Mouse (Mus musculus): ENCODE measurements around the gene Klf12. TPM values are rescaled to one million over a fixed set of nuclear protein-coding genes. Genes with fewer than 3 reads are reported as not detected.

Gene Klf12
- total RNA-seq, 2 experiments from 2014 or later: 19.5 to 19.8 TPM

DNA sequence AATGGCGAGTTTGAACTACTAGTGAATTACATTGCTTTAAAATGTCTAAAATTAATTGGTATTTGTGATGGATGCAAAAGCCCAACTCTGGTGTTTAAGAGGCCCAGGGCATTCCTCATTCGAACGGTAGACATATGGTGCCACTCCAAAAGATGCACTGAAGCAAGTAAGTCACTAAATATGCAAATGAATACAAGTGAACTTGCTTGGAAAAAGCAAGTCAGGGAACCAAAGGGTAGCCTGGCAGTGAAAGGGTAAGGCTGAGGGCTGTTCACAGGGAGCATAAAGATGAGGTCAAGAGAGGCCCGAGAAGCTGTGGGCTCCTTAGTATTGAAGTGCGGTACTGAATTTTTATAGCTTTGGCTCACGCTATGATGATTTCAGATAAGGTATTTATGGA is 242.7 kb downstream of the Klf12 start:
- DNase-seq: no peak

DNA sequence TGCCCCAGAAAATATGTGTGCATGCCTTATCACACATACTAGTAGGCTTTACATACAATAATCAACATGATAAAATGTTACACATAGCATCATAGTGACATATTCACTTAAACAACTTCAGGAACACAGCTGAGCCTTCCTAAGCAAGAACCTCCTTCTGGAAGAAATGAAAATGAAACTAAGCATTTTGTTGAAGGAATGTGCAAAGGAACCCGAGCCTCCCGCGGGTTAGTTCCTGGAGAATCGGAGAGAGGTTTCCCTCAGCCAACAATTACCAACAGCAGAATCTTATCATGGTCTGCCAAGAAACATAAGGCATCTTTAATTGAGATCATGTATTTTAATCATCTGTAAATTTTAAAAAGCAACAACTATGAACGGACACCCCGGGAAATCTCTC is 257.8 kb downstream of the Klf12 start:
- no peak for DNase-seq

DNA sequence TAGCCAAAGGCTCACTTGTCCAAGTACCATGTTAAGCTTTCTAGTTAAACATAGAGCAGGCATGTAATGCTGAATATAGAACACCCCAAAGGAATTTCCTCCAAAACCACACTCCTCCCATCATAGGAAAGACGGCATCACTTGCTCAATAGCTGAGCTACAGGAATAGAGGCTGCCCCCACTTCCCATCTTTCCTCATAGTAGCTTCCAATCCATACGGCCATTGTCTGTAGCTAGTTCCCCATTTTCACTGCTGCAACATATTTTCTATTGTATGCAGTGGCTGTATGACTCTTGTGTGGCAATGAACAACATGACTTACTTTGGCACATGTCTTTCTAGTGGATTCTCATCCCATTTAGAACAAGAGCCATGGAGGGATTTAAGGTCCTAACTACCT is 267.3 kb downstream of the Klf12 start:
- DNase-seq: no peak

DNA sequence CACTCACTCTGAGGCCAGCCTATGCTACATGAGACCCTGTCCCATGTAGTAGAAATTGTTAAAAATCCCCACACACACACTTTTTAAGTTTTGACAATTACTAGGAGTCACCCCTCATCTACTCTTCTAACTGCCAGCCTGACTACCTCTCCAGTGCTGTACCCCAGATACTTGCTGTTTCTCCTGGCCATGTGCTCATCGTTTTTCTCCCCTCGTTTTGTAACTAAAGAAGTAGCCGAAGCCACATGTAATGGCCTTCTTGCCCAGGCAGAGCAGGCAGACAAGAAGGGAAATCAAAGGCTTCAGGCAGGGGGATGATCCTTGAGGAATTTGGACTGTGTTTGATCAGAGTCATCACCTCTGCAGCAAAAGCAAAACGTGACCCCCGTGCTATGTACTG is 274.0 kb downstream of the Klf12 start:
- DNase-seq: no peak

DNA sequence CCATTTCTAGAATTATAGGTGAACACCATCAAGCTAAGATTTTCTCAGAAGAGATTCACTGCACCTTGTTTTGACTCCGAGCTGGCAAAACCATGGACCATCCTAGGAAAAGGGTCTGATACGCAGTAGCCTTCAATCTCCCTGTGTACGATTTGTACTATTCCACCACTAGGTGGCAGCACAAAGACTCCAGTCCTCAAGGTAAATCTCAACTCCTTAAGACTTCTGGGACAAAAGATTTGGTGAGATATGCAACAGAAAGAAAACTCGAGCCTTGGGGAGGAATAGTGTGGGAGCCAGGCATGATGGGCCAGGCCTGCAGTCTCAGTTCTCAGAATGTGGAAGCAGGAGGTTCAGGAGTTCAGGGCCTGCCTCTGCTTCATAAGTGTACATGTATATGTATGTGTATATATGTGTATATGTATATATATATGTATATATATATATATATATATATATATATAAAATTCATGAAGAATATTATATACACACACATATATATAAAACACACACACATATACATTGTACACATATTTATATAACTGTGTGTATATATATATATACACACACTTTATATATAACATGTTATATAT is 274.6 kb downstream of the Klf12 start:
- peak; percentile 45 for DNase-seq

DNA sequence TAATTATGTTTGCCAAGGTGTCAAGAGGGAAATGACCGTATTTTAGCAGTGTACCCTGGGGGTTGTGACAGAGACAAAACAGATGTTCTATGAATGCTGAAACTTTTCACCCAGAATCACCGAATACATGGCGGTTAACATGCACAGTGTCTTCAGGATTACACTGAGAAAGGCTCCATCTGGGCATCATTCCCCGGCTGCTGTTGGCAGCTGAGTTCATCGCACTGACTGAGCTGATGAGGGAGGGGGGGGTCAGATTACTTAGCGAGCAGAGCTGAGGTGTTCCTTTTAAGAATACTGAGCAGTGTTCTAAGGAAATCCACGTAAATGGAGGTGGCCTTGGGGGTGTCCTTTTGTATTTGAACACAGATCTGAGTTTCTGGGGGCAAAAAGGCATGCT is 301.0 kb downstream of the Klf12 start:
- no peak for DNase-seq

DNA sequence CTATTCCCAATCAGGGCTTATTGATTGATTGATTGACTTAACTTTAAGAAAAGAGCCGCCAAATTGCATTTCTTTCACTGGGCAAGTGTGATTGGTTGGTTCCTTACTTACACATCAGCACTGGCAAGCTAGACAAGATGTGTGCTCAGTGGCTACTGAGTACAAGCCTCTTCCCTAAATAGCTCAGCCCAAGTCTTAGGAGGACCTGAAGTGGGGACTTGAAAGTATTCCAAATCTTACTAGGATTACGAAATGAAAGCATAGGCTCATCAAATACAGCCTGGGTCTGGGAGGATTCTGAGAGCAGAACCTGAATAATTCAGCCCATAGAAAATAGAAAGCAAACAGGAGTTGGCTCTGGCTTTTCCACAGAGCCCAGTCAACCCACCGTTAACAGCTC is 303.3 kb downstream of the Klf12 start:
- no peak for DNase-seq

DNA sequence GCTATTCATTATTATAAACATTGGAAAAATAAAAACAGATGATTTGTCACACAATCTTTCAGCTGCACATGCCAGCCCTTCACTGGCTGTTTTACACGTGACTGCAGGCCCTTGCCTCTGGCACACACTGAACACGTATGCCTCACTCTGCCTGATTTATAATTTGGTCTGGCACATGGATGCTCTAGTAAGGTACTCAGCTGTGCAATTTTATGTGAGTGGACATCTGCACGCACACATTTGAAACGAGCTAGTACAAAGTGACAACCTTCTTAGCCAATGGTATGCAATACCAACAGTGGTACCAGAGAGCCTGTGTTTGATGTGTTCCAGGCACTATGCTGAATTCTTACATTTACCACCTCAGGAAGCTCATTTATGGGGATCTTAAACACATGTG is 316.6 kb downstream of the Klf12 start:
- no peak for DNase-seq

DNA sequence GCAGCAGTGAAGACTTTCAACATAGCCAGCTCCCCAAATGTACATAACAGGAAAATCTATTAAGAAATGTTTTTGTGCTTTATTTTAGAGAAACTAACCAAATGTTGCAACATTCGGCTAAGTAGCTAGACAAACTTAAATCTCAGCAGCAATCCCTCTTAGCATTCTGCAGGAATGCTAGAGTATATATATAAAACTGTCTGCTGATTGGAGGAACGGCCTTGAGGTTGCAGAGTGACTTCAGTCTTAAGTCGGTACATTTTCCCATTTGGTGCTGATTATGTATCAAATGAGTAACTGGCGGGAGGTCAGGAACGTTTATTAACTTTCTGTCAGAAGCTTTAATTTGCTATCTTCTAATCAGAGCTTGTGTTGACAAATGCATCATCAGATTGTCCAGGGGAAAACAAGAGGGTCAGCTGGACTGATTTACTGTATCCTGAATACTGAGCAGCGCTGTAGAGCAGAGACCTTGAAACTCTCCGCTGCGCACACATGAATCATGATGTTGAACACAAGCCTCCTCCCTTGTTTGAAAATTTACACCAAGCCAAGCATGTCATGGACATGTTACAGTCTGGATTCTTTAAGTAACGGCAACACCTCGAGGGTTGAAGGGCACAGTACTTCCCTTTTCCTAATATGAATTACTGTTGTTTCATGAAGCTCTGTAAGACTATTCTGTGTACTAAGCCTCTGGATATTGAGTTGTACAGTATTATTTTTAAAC is 323.8 kb downstream of the Klf12 start:
- peak; percentile 21 for DNase-seq

DNA sequence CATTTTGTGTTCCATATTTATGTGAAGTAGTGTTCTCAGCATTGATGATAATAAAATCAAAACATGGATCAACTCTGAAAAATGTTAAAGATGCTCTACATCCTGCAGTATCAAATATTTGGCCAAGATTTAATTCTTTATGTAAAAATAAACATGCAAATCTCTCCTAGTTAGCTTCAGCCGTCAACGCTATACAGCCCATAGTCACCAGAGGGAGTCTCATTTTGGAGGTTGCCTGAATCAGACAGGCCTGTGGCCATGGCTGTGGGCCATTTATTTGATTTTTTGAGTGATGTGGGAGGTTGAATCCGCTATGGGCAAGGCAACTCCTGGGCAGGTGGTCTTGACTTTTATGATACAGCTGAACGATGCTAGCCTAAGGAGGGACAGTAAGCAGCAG is 329.3 kb downstream of the Klf12 start:
- DNase-seq: no peak

DNA sequence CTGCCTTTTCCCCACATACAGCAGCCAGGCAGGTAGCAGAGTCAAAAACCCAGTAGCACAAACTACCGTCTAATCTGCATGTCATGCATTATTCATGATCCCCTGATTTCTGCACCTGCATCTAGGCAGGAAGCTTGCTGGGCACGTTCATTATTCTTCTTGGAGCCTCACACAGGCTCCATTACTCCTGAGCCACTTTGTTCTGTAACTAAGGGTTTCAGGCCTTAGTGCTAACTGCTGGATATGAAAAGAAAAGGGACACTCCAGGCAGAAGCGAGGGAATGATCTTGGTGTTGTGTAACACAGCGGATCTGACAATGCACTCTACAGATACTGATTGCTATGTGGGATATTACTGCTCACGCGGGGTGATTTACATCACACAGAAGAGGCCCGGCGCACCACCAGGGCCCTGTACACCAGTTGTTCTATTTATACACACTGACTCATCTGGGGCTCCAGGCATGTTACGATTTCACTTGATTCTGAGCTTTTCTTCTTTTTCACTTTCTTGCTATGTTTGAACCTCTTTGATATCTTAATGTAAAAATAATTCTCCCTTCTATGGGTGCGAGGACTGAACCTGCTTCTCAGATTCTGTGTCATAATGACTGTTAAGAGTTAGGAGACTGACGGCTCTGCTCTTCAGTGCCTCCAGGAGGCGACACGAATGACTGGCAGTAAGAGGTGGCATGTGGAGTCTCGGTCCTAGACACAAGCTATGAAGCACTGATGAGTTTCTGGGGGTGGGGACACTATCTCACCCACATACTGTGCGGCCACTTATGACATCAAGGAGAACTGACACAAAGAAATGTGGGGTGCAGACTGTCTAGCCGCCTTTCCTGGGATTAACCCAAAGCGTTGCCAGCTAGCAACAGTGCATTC is 340.0 kb downstream of the Klf12 start:
- peak; percentile 16 for DNase-seq

DNA sequence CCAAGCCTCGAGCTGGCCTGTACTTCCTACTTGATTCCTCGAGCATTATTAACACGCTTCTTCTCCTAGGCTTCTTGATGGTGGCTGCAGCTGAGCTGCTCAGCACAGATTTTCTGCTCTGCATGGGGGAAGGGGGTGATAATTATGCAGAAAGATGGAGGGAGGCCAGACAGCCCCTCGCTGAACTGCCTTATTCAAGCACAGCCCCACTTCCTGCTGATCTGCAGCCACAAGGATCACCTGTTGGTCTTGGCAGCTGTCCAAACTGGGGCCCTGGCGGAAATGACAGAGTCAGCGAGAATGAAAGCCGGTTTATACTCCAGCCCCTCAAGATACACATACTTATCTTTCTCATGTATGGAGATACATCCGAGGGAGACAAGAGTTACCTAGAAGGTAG is 341.3 kb downstream of the Klf12 start:
- DNase-seq: peak; percentile 49

DNA sequence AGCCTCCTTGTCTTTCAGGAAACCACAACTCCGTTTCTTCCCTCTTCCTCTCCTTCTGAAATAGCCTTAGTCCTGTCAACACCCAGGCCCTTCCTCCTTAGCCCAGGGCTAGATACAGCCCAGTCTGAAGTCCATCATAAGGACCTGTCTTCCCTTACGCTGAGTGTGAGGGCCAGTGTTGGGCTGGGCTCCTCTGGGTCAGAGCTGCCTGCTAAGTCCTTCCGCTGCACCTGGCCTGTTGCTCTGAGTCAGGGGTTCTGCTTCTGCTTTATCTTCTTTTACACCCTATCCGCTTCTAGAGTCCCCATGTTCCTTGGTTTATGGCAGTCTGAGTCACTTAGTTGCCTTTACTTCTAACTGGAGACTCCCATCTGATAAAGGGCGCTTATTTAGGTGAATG is 351.0 kb downstream of the Klf12 start:
- no peak for DNase-seq

DNA sequence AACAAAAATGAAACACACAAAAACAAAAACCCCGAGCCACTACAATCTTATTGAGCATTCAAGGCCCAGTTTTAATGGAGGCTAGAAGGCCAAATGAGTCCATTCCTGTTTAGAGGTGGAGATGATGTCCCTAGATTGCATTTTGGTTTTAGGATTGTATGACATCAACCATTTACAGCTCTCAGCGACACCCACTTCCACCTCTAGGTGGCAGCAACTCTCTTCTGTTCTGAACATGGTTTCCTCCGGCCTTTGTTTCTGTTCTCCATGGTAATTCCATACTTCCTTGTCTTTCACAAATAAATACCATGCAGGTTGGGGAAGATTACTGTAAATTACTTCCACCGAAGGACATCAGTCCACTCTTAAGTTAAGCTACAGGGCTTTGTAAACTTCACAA is 352.6 kb downstream of the Klf12 start:
- peak; percentile 84 for DNase-seq

DNA sequence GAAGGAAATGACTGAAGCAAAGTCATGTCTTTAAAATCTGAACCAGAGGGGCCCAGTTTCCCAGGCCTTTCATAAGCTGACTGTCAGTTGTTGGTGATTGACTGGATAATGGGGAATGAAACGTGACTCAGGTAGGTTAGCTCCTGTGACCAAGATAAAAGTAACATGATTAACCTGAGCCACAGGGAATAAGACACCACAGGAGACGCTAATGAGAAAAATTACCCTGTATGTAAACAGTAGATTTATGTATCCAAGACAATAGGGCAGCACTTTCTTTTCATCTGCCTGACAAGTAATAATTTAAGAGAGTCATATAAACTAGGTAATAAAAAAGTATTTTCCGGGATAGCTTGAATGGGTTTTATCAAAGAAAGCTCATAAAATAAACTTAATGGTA is 372.6 kb downstream of the Klf12 start:
- DNase-seq: no peak

DNA sequence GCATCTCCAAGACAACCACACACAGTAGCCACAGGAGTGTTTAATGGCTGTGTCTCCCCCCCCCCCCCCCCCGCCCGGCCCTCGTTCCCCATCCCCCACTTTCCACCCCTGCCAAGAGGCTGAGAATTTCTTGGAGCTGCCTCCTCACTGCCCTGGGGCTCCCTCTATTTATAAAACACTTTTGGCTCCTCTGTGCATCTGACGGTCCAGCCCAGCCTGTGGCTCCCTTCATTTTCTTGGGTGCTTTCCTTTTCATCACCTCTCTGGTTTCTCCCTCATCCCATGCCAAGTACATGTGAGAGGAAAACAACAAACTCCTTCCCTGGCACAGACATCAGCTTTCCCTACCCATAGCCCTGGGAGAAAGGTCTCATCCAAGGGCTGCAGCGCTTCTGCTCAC is 373.6 kb downstream of the Klf12 start:
- DNase-seq: no peak

DNA sequence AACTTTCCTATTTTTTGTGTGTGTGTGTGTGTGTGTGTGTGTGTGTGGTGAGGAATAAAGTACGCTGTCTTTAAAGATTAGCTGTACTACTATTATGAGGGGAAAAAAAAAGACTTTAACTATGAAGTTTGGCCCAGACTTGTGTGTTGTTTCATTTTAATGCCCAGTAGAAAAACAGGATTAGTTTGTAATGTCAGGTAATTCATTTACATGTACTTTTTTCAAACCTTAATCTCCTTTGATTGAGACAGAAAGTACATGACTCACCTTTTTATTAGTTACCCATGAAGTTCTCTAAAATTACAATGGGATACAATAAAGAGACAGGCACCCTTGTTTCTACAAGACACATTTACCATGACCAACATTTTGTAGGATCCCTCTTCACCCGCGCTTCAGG is 383.6 kb downstream of the Klf12 start:
- no peak for DNase-seq

DNA sequence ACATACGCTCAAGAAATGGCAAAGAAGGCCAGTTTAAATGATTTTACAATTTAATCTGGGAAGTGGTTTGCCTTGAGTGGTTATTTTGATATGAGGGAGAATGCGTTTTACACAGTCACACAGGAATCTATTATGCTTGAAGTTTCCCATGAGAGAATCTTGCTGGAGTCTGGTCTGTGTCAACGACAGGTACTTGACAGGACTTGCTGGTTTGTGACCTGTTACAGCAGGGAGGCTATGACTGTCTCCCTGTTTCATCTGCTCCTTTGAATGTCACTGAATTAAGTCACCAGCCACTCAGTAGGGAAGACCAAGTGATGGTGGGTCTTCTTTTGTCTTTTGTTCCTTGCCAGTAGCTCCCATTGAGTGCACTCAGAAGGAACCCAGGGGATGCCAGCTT is 385.6 kb downstream of the Klf12 start:
- no peak for DNase-seq

DNA sequence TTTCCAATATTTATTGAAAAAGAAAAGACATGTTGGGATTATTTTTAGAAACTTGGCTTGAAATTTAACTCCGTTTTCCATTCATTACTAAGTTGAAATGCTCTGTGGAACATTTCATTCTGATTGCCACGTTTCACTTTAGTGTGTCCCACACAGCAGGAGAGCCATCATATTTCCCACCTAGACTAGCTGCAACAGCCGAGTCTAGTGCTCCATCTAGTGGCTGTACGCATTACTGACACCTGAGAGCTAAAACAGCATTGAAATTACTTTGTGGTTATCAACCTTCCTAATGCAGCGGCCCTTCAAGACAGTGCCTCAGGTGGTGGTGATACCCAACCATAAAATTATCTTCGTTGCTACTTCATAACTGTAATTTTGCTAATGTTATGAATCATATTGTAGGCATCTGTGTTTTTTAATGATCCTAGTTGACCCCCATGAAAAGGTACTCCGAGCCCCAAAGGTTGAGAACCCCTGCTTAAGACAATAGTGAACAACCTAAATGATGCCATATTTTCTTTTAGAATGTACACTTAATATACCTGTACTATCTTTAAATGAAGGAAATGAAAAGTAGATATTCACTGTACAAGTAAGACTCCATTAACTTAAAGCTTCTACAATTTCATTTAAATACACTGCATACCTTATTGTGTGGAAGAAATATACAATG is 389.6 kb downstream of the Klf12 start:
- peak; percentile 77 for DNase-seq

DNA sequence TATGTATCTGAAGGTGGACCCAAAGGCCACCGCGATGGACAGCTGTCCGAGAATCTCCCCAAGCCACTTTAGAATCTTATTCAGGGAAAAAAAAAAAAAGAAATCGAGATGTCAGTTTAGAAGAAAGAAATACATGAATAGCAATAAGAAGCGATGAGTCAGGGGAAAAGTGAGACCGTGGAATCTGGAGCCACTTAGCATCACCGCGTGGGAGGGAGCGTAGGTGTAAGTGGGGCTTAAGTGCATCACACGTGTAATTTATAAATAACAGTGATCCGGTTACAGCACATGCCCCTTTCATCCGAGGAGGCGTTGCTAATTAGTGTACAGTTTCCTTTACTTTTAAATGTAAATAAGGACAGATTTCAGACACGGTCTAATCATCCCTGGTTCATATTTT is 390.4 kb downstream of the Klf12 start:
- DNase-seq: no peak

DNA sequence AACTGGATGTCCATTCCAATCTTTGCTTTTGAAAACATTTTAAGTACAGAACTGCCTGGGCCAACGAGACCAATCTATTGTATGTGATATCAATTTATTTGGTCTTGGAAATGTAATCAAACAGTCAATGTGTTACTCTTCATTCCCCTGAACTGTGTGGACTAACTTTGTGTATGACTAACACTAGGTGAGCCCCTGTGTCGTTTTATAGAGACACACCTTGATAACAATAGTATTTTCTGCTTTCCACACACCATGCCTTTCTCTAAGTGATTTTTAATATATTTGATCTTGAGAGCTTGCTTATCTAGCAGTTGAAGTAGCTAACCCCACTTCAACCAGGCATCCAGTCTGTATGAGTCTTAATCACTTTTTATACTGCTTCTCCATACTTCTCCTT is 398.0 kb downstream of the Klf12 start:
- no peak for DNase-seq

DNA sequence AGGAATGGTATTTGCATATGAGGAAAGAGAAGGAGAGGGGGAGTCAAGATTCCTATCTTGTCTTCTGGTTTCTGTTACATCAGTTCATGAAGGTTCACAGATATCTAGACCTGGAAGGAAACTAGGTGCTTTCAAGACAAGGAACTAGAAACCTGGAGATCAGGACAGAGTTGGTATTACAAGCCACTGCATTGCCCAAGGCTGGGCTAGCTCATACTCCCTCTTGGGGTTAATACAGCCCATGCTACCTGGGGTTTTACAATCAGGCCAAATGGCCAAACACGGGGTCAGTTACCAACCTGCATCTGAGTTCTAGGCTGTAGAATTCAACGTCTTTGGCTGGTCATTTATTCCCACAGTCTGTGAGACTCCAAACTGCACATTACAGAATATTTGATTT is 398.9 kb downstream of the Klf12 start:
- no peak for DNase-seq

DNA sequence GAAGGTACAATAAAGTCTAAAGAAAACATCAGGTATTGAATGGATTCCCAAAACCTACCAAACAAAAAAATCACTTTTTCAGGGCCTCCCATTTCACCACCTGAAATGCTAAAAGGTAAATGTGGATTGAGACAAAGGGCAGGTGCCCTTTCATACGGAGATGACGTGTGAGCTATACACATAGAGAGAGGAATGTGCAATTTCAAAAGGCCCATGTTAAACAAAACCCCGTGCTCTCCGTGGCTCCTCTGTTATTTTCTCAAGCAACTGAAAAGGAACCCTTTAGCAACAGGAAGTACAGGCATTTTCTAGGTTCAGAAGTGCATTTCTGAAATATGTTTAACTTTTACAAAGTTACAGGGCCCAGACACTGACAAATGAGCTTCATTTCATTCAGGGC is 399.4 kb downstream of the Klf12 start:
- DNase-seq: no peak
